Mouse (Mus musculus) C2C12 (cell line): ENCODE results near the gene Pofut2.

Experiments used
- CEBPB ChIP-seq: IDR thresholded peaks from one replicate; pipeline ENCODE4 v1.6.1; 2011; ENCODE audit warnings: low read depth, mild to moderate bottlenecking, control low read depth, moderate library complexity
- CTCF ChIP-seq: IDR thresholded peaks from one replicate; pipeline ENCODE4 v1.5.1; 2011; ENCODE audit not compliant: control insufficient read depth, insufficient read depth, insufficient read length
- MYOD1 ChIP-seq: IDR thresholded peaks from one replicate; pipeline ENCODE4 v1.6.1; 2011; ENCODE audit warnings: low read depth; ENCODE audit not compliant: control insufficient read depth, insufficient read length
- USF1 ChIP-seq: IDR thresholded peaks from one replicate; pipeline ENCODE4 v1.6.1; 2011; ENCODE audit warnings: low read depth, mild to moderate bottlenecking, control low read depth, moderate library complexity

GRCm38 (mm10) chr10:77247048-77247447, 12.0 kb upstream of the Pofut2 start:
- no peak for TF ChIP-seq CTCF
- TF ChIP-seq CEBPB, result no peak
- no peak for TF ChIP-seq MYOD1
- no peak for TF ChIP-seq USF1
